Mouse (Mus musculus) heart, adult 2 months (tissue): ENCODE measurements at regions not wholly inside any gene's neighbourhood (a gene's known extent, or its start where the extent isn't known, plus 50 kb on each side); places are given as distances from the start of the nearest gene placed in this dataset.

Source experiments
- DNase-seq, 2 experiments: peaks; one replicate each; pipeline ENCODE4 v3.0.0; 2021
- H3K27ac ChIP-seq: fragments of 200-600 bp; 2 replicates; pipeline ENCODE4 v1.8.1; 2022
- H3K27me3 ChIP-seq: fragments of 200-500 bp; 2 replicates; pipeline ENCODE4 v1.6.1; 2012; ENCODE audit warnings: mild to moderate bottlenecking, low read length, inconsistent platforms, mixed read lengths; ENCODE audit not compliant: control insufficient read depth, insufficient read depth
- H3K36me3 ChIP-seq: fragments of 200-500 bp; 2 replicates; pipeline ENCODE4 v1.6.1; 2012; ENCODE audit warnings: low read length, inconsistent platforms; ENCODE audit not compliant: control insufficient read depth, insufficient read depth
- H3K4me1 ChIP-seq: fragments of 200-500 bp; 2 replicates; pipeline ENCODE4 v1.6.1; 2011; ENCODE audit warnings: low read length; ENCODE audit not compliant: control insufficient read depth, insufficient read depth
- H3K4me3 ChIP-seq: fragments of 200-600 bp; 2 replicates; pipeline ENCODE4 v1.8.1; 2022
- H3K79me2 ChIP-seq: fragments of 200-500 bp; replicated peaks from 2 replicates; pipeline ENCODE4 v1.6.1; 2012; ENCODE audit warnings: mild to moderate bottlenecking, inconsistent platforms, low read length, moderate library complexity, mixed read lengths; ENCODE audit not compliant: control insufficient read depth, insufficient read depth
- H3K9ac ChIP-seq: fragments of 200-500 bp; 2 replicates; pipeline ENCODE4 v1.6.1; 2012; ENCODE audit warnings: low read depth, mild to moderate bottlenecking, control low read depth, inconsistent platforms, low read length, mixed read lengths
- CTCF ChIP-seq: fragments of 200-600 bp; IDR thresholded peaks from 2 replicates; pipeline ENCODE4 v1.8.1; 2022; ENCODE audit warnings: antibody characterized with exemption, mild to moderate bottlenecking, moderate library complexity
- EP300 ChIP-seq: fragments of 200-500 bp; IDR thresholded peaks from 2 replicates; pipeline ENCODE4 v1.6.1; 2011; ENCODE audit warnings: low read depth, low read length, control low read depth; ENCODE audit not compliant: insufficient read depth
- POLR2A ChIP-seq: fragments of 200-500 bp; IDR thresholded peaks from 2 replicates; pipeline ENCODE4 v1.6.1; 2011; ENCODE audit warnings: mild to moderate bottlenecking, low read depth, low read length, control low read depth; ENCODE audit not compliant: insufficient read depth
- WGBS: fragments of 180-500 bp; shearing (Covaris S2); methylation state at CpG from one replicate; pipeline ENCODE4 v1.1.7; 2018; 5-methylcytosine and 5-hydroxymethylcytosine counted together
- intact Hi-C: fragments of 180-260 bp; cut with DNase I; formaldehyde crosslinking; loops from one replicate; pipeline ENCODE4 v1.15.1; 2025

DNA sequence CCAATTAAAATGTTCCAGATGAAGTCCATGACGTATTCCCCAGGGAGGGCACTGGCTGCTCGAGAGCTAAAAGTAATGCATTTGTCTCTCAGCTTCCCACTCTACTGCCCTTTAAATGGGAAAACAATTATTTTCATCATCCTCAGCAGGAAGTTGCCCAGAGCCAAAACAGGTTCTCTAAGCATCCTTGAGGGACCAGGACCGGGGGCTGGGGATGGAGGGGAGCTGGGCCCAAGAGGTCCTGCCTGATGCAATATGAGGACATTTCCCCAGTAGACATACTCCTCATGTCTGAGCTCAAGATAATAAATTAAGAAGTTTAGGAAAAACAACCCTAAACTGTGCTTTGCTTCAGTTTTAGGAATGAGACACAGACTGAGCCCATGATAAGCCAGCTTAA is 270.5 kb upstream of the Jarid2 start:
- intact Hi-C loops = no loop called here
- no peaks in the 10 kb centered on the region for H3K79me2 ChIP-seq
- no peak overlapping the region for H3K9ac ChIP-seq
- TF ChIP-seq POLR2A (no peak), EP300 (no peak), CTCF (no peak)
- no peak for DNase-seq
- no peaks in the 10 kb centered on the region for H3K27me3 ChIP-seq
- no peak overlapping the region for H3K4me3 ChIP-seq
- 51% methylated on average over 3 of the region's 3 CpGs for WGBS
- H3K27ac ChIP-seq = no peak overlapping the region
- H3K4me1 ChIP-seq = no peaks in the 10 kb centered on the region; the same call in 1 of the 2 replicates
- no peaks in the 10 kb centered on the region for H3K36me3 ChIP-seq

DNA sequence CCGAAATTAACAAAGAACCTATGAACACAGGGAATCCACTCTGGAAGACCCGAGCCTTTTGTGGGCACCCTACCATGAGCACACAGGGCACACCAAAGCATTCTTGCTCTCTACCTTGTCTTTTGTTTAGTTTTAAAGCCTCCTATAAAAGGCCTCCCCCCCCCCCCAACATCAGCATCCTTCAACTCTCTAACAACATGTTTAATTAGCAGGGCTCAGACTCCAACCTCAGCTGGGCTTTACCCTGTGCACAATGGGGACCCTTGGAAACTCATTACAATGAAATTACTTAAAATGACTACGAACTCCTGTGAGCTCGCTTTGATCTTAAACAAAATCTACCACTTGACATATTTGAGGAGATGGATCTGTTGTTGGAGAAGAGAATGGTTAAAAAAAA is 270.1 kb upstream of the Jarid2 start:
- Histone ChIP-seq H3K4me3 (no peak overlapping the region), H3K27ac (no peak overlapping the region), H3K27me3 (no peaks in the 10 kb centered on the region), H3K79me2 (no peaks in the 10 kb centered on the region), H3K36me3 (no peaks in the 10 kb centered on the region), H3K9ac (no peak overlapping the region), H3K4me1 (no peaks in the 10 kb centered on the region; the same call in 1 of the 2 replicates)
- 89% methylated on average over 4 of the region's 4 CpGs for WGBS
- TF ChIP-seq CTCF = no peak
- no peak for TF ChIP-seq EP300
- no peak for TF ChIP-seq POLR2A
- no peak for DNase-seq
- intact Hi-C loops = no loop called here

DNA sequence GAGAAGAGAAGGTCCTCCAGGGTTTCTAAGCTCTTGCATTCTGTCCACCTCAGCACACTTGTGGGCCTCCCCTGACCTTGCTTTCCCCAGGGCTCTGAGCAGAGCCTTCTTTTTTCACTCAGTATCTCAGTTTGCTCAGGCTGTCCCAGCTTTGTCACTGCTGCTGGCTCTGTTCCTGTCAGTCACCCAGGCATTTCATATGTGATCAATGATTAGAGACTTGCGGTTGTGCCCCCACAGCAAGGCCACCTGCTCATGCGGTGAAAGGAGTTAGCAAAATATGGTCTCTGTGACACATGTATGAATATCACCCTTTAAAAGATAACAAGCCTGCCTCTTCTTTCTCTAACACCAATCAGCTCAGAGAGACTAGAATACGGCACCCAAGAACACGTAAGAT is 265.6 kb upstream of the Jarid2 start:
- intact Hi-C loops = no loop called here
- WGBS = 99% methylated on average over 4 of the region's 4 CpGs

DNA sequence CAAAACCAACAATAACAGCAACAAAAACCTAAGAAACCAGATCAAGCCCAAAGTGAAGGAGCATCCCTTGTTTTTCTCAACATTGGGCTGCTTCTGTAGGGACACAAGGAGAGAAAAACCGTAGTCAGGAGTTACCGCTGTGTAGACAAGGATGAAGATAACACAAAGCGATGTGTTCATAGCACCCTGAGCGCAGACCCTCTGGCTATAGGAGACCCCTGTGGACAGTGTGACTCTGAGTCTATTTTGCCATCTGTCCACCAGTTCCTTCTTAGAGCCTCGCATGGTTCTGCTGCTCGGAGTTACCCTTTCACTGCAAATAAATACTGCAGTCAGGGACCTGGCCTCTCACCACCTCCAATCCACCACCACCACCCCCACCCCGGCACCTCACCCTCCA is 263.7 kb upstream of the Jarid2 start:
- Histone ChIP-seq H3K4me1 (no peaks in the 10 kb centered on the region), H3K27me3 (no peaks in the 10 kb centered on the region), H3K79me2 (no peaks in the 10 kb centered on the region), H3K4me3 (no peak overlapping the region), H3K27ac (no peak overlapping the region), H3K9ac (no peak overlapping the region), H3K36me3 (no peaks in the 10 kb centered on the region)
- WGBS = 78% methylated on average over 7 of the region's 7 CpGs
- DNase-seq = no peak
- no peak for TF ChIP-seq EP300
- TF ChIP-seq POLR2A = no peak
- TF ChIP-seq CTCF = no peak
- intact Hi-C loops = no loop called here

More for the DNA sequence above, 265.6 kb upstream of the Jarid2 start:
- H3K4me1 ChIP-seq = no peaks in the 10 kb centered on the region
- H3K9ac ChIP-seq = no peak overlapping the region
- no peak overlapping the region for H3K27ac ChIP-seq
- H3K27me3 ChIP-seq = no peaks in the 10 kb centered on the region
- H3K4me3 ChIP-seq = no peak overlapping the region
- no peak for DNase-seq
- no peaks in the 10 kb centered on the region for H3K79me2 ChIP-seq
- no peaks in the 10 kb centered on the region for H3K36me3 ChIP-seq
- TF ChIP-seq EP300 (no peak), POLR2A (no peak)

DNA sequence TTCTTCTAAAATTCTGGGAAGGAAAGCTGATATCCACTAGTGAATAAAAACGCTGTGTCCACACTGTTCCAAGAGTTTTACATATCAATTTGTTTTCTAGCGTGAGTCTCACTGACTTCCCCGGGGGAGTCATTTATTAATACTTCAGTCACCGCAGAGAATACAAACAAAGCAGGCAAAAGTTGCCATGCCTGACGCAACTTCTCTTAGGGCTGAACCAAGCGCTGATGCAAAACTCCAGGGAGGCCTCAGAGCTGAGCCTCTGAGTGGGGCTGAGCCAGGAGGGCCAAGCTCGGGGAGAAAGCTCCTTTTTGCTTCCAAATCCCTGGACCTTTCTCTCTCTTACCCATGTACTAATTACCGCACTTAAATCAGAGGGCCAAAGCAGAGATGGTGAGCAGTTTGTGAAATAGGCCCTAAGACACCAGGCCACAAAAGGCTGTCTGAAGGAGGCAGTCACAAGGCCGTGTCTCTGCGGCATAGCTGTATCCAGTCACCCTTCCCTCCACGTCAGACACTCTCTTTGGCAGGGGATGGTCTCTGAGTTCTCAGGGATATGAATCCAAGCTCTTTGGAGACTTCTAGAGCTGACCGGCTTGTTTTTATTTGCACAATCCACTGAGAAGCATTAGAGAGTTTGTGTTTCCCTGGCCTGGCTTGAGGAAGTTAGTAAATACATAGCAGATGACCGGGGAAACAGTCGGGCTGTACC is 260.2 kb upstream of the Jarid2 start:
- Histone ChIP-seq H3K4me3 (no peak overlapping the region), H3K36me3 (no peaks in the 10 kb centered on the region), H3K4me1 (no peaks in the 10 kb centered on the region), H3K27ac (peak overlapping the region; percentile 38), H3K79me2 (no peaks in the 10 kb centered on the region), H3K9ac (no peak overlapping the region), H3K27me3 (no peaks in the 10 kb centered on the region)
- 81% methylated on average over 14 of the region's 14 CpGs for WGBS
- DNase-seq = peak; percentile 50 to 71
- intact Hi-C loops = no loop called here
- no peak for TF ChIP-seq POLR2A
- no peak for TF ChIP-seq CTCF
- TF ChIP-seq EP300 = no peak

DNA sequence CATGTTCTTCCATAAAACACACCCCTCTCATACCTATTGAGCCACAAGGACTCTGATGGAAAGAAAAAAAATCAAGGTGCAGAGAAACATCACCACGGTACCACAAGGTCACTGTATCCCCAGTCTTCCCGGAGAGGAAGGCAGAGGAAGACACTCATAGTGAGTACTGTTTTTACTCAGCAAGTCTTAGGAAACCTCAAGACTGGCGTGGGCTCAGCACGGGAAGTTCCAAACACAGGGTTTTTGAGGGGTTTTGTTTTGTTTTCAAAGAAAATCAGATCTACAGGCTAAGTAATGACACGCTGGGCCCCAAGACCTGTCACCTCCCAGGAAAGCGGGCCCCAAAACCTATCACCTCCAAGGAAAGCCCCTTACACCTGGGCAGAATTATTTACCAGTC is 259.6 kb upstream of the Jarid2 start:
- 85% methylated on average over 6 of the region's 6 CpGs for WGBS
- no peak for DNase-seq

More for the DNA sequence above, 259.6 kb upstream of the Jarid2 start:
- intact Hi-C loops = no loop called here
- peak overlapping the region; percentile 38 for H3K27ac ChIP-seq
- H3K4me3 ChIP-seq = no peak overlapping the region
- TF ChIP-seq POLR2A (no peak), CTCF (no peak), EP300 (no peak)
- no peaks in the 10 kb centered on the region for H3K4me1 ChIP-seq
- no peaks in the 10 kb centered on the region for H3K36me3 ChIP-seq
- H3K79me2 ChIP-seq = no peaks in the 10 kb centered on the region
- H3K27me3 ChIP-seq = no peaks in the 10 kb centered on the region
- no peak overlapping the region for H3K9ac ChIP-seq
